Mouse (Mus musculus) forebrain, postnatal 0 days (tissue): ENCODE measurements around the gene Gm3435. TPM values are rescaled to one million over a fixed set of nuclear protein-coding genes. Genes with fewer than 3 reads are reported as not detected.

Experiments used
- ATAC-seq: fragments of 200-750 bp; cut with Nextera tagmentation; 2 replicates; pipeline ENCODE4 v1.8.0; 2017; ENCODE audit warnings: mild to moderate bottlenecking, moderate library complexity
- DNase-seq: peaks from one replicate; pipeline ENCODE4 v3.0.0-alpha.2; 2015
- H3K27ac ChIP-seq: fragments of 300-500 bp; sonication (generic); 2 replicates; pipeline ENCODE4 v1.5.1; 2014; ENCODE audit warnings: low read depth, mild to moderate bottlenecking, antibody characterized with exemption, low read length, moderate library complexity, mixed read lengths
- H3K27me3 ChIP-seq: fragments of 300-500 bp; sonication (generic); 2 replicates; pipeline ENCODE4 v1.6.1; 2014; ENCODE audit warnings: mild to moderate bottlenecking, low read length, mixed read lengths; ENCODE audit not compliant: insufficient read depth
- H3K36me3 ChIP-seq: fragments of 300-500 bp; sonication (generic); 2 replicates; pipeline ENCODE4 v1.6.1; 2014; ENCODE audit warnings: mild to moderate bottlenecking, moderate library complexity; ENCODE audit not compliant: insufficient read depth
- H3K4me1 ChIP-seq: fragments of 300-500 bp; sonication (generic); 2 replicates; pipeline ENCODE4 v1.6.1; 2014; ENCODE audit warnings: antibody characterized with exemption; ENCODE audit not compliant: insufficient read depth
- H3K4me2 ChIP-seq: fragments of 300-500 bp; sonication (generic); 2 replicates; pipeline ENCODE4 v1.6.1; 2014; ENCODE audit warnings: low read depth, mild to moderate bottlenecking, moderate library complexity
- H3K4me3 ChIP-seq: fragments of 300-500 bp; sonication (generic); 2 replicates; pipeline ENCODE4 v1.5.1; 2014; ENCODE audit warnings: low read depth, low read length, mixed read lengths
- H3K9ac ChIP-seq: fragments of 300-500 bp; sonication (generic); 2 replicates; pipeline ENCODE4 v1.6.1; 2014; ENCODE audit warnings: mild to moderate bottlenecking
- H3K9me3 ChIP-seq: fragments of 300-500 bp; sonication (generic); 2 replicates; pipeline ENCODE4 v1.6.1; 2016; ENCODE audit warnings: low read length
- CTCF ChIP-seq: sonication (generic); IDR thresholded peaks from 2 replicates; pipeline ENCODE4 v1.5.1; 2016; ENCODE audit warnings: antibody characterized with exemption, control low read depth, low read depth
- WGBS: fragments of 180-500 bp; shearing (Covaris S2); extraction: QIAGEN DNeasy Blood & Tissue Kit; methylation state at CpG from one replicate; pipeline ENCODE4 v1.1.7; 2014; 5-methylcytosine and 5-hydroxymethylcytosine counted together
- polyA plus RNA-seq: library from polyadenylated mRNA; unstranded; fragments of >200 nt; fragmentation: Nextera tagmentation; extraction: Ambion mirVana; gene quantifications from 2 replicates; pipeline ENCODE4 v1.2.1, GENCODE M21; 2015
- total RNA-seq: library from RNA; depleted of rRNA; stranded (reverse); fragments of >200 nt; gene quantifications from 2 replicates; pipeline ENCODE4 v1.2.3, GENCODE M21; 2014; rRNA removed

The Gm3435 gene
- total and polyA plus RNA-seq, 2 experiments from 2014 or later = 4.4 to 10.3 TPM

DNA sequence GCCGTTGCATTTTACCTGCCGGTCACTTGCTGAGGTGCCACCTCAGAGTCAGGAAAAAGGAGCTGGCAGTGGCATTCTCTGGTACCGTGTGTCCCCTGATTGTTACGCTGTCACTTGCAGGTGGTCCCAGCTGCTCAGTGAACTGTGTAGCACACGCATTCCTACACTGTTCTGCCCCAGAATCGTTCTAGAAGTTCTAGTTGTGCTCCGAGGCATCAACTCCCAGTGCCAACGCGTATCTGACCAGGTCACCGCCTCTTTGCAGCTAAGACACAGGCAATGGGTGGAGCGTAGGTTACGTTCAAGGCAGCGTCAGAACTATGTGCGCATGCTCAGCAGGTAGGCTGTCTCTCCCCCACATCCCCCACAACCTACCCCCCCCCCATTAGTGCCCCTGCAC, 49.7 kb downstream of the Gm3435 start:
- WGBS = 92% methylated on average over 14 of the region's 14 CpGs
- no peak overlapping the region for H3K4me3 ChIP-seq
- no peak for DNase-seq

GRCm38 (mm10) chr17:15060356-15060755, 50.4 kb downstream of the Gm3435 start:
- H3K4me3 ChIP-seq = no peak overlapping the region
- H3K36me3 ChIP-seq = peaks cover 55% of the 10 kb centered on the region
- H3K27ac ChIP-seq = no peak overlapping the region
- H3K9me3 ChIP-seq = no peaks in the 10 kb centered on the region
- ATAC-seq = no peak
- H3K4me1 ChIP-seq = no peaks in the 10 kb centered on the region
- no peaks in the 10 kb centered on the region for H3K27me3 ChIP-seq
- no peak overlapping the region for H3K4me2 ChIP-seq
- no peak overlapping the region for H3K9ac ChIP-seq
- no peak for DNase-seq
- 94% methylated on average over 6 of the region's 6 CpGs for WGBS
- no peak for TF ChIP-seq CTCF

More for the DNA sequence above, 49.7 kb downstream of the Gm3435 start:
- no peak for TF ChIP-seq CTCF
- ATAC-seq = no peak
- Histone ChIP-seq H3K27ac (no peak overlapping the region), H3K9me3 (no peaks in the 10 kb centered on the region), H3K27me3 (no peaks in the 10 kb centered on the region), H3K9ac (no peak overlapping the region), H3K36me3 (peaks cover 59% of the 10 kb centered on the region), H3K4me1 (no peaks in the 10 kb centered on the region), H3K4me2 (no peak overlapping the region)

DNA sequence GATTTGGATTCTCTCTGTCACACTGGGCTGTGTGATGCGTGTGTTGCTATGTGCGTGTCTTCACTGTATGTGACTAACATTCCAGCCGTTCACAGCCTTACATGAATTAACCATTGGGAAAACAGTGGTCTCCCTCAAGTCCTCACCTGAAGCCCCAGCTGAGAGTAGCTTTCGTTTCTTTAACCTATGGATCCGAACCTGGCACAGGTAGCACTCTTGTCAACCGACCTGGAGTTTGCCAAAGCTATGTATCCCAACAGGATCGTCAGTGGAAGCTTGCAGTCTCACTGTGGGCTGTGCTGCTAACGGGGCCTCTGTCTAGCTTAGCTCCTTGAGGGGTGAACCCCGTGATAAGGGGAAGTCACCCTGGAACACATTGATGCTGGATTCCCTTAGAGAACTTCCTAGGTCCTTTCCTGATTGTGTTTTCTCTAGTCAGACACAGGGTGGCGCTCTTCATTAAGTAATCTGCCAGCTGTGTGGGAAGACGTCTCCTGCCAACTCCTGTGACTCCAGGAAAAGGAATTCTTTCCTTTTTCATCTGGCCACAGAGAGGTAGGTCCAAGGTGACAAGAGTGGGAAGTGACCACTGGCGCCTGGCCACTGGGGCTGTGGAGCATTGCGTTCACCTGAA, 55.5 kb downstream of the Gm3435 start:
- Histone ChIP-seq H3K27me3 (no peaks in the 10 kb centered on the region), H3K9ac (peak overlapping the region; percentile 44), H3K9me3 (no peaks in the 10 kb centered on the region), H3K4me1 (peaks cover 4% of the 10 kb centered on the region; the same call in 1 of the 2 replicates), H3K36me3 (peaks cover 23% of the 10 kb centered on the region), H3K27ac (peak overlapping the region; percentile 41; the same call in 1 of the 2 replicates), H3K4me3 (peak overlapping the region; percentile 25), H3K4me2 (peak overlapping the region; percentile 52)
- DNase-seq = peak; percentile 89
- peak; percentile 83 for ATAC-seq
- 39% methylated on average over 13 of the region's 13 CpGs for WGBS
- TF ChIP-seq CTCF = peak; percentile 91

GRCm38 (mm10) chr17:15066066-15066465, 56.1 kb downstream of the Gm3435 start:
- peak; percentile 82 for ATAC-seq
- no peak for TF ChIP-seq CTCF
- Histone ChIP-seq H3K36me3 (peaks cover 21% of the 10 kb centered on the region), H3K27me3 (no peaks in the 10 kb centered on the region), H3K4me1 (peaks cover 4% of the 10 kb centered on the region; the same call in 1 of the 2 replicates), H3K9ac (peak overlapping the region; percentile 44), H3K27ac (peak overlapping the region; percentile 41; the same call in 1 of the 2 replicates), H3K9me3 (no peaks in the 10 kb centered on the region), H3K4me3 (peak overlapping the region; percentile 25), H3K4me2 (peak overlapping the region; percentile 52)
- whole genome bisulfite sequencing = 30% methylated on average over 6 of the region's 6 CpGs
- DNase-seq = no peak

- Histone ChIP-seq H3K9ac (no peak overlapping the region), H3K4me2 (no peak overlapping the region)
- TF ChIP-seq CTCF = no peak
Observed at GRCm38 (mm10) chr17:15066911-15067310, 56.9 kb downstream of the Gm3435 start.

DNA sequence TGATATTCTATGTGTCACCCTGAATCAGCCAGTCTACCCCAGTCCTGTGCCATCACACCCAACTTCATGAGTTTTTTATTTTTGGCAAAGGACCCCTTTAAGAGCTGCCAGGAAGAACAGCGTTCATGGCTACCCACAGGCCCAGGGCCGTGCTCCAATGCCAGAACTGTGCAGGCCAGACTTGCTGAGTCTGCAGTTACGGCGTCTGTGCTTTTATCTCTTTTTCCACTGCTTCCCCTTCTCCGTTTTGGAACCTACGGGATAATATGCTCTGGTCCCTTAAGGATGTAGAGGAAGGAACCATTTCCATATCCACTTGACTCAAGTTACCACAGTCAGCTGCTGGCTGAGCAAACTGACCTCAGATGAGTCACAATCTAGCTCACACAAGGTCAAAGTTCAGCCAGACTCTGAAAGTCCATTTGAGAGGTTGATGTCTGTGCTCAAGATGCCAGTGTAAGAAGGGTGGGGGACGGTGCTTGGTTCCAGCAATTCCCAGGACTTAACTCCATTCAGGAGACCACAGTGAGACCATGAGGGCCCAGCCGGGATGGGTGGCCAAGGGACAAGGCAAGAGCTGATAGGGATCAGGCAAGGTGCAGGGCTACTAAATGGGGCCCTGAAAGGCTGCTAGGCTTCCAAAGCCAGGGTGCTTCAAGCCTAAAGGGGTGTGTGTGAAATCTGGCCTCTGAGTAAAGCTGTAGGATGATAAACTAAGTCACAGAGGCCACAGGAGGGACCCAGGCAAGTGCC, 58.2 kb downstream of the Gm3435 start:
- Histone ChIP-seq H3K36me3 (0 out of 2 replicates have a peak, but pooled peaks cover under 1% of the 10 kb centered on the region), H3K9ac (no peak overlapping the region), H3K27me3 (no peaks in the 10 kb centered on the region), H3K27ac (no peak overlapping the region), H3K4me1 (peaks cover 4% of the 10 kb centered on the region; the same call in 1 of the 2 replicates), H3K4me3 (no peak overlapping the region), H3K9me3 (no peaks in the 10 kb centered on the region), H3K4me2 (no peak overlapping the region)
- no peak for TF ChIP-seq CTCF
- no peak for DNase-seq
- ATAC-seq = no peak
- WGBS = 62% methylated on average over 8 of the region's 8 CpGs

More at GRCm38 (mm10) chr17:15066911-15067310, 56.9 kb downstream of the Gm3435 start:
- ATAC-seq (no peak), DNase-seq (no peak)
- 45% methylated on average over 1 of the region's 1 CpGs for WGBS
- H3K27ac ChIP-seq = no peak overlapping the region
- H3K27me3 ChIP-seq = no peaks in the 10 kb centered on the region
- peaks cover 13% of the 10 kb centered on the region; the same call in 1 of the 2 replicates for H3K36me3 ChIP-seq
- H3K9me3 ChIP-seq = no peaks in the 10 kb centered on the region
- H3K4me3 ChIP-seq = no peak overlapping the region
- peaks cover 4% of the 10 kb centered on the region; the same call in 1 of the 2 replicates for H3K4me1 ChIP-seq

GRCm38 (mm10) chr17:15069124-15069523, 59.1 kb downstream of the Gm3435 start:
- ATAC-seq = no peak
- H3K27me3 ChIP-seq = no peaks in the 10 kb centered on the region

More at GRCm38 (mm10) chr17:15069124-15069523, 59.1 kb downstream of the Gm3435 start:
- H3K9ac ChIP-seq = no peak overlapping the region
- peaks cover 4% of the 10 kb centered on the region; the same call in 1 of the 2 replicates for H3K4me1 ChIP-seq
- WGBS = 72% methylated on average over 2 of the region's 2 CpGs
- no peaks in the 10 kb centered on the region for H3K36me3 ChIP-seq
- H3K4me2 ChIP-seq = no peak overlapping the region
- no peak for TF ChIP-seq CTCF
- H3K9me3 ChIP-seq = no peaks in the 10 kb centered on the region
- no peak for DNase-seq
- no peak overlapping the region for H3K4me3 ChIP-seq
- no peak overlapping the region for H3K27ac ChIP-seq

Other genes starting within 250 kb of the Gm3435 start
- gene Wdr27, start 67.0 kb upstream of the Gm3435 start, total RNA-seq = 1.1 and 1.6 TPM in 2 replicates
- 9.5 and 10.0 TPM in 2 replicates for gene Wdr27, start 67.0 kb upstream of the Gm3435 start, polyA plus RNA-seq
- 21.1 and 24.2 TPM in 2 replicates for gene 1600012H06Rik, start 67.0 kb upstream of the Gm3435 start, total RNA-seq
- gene 1600012H06Rik, start 67.0 kb upstream of the Gm3435 start, polyA plus RNA-seq = 27.1 and 29.2 TPM in 2 replicates
- gene Phf10, start 48.9 kb upstream of the Gm3435 start, total RNA-seq = 59.3 and 61.7 TPM in 2 replicates
- 12.0 and 13.2 TPM in 2 replicates for gene Phf10, start 48.9 kb upstream of the Gm3435 start, polyA plus RNA-seq
- gene 9030025P20Rik, start 31.7 kb upstream of the Gm3435 start, total RNA-seq = 8.3 and 8.9 TPM in 2 replicates
- gene 9030025P20Rik, start 31.7 kb upstream of the Gm3435 start, polyA plus RNA-seq = 4.9 and 7.6 TPM in 2 replicates
- not detected in 2 replicates for gene Gm3417, start 31.4 kb upstream of the Gm3435 start, total RNA-seq
- gene Gm3417, start 31.4 kb upstream of the Gm3435 start, polyA plus RNA-seq = 2.9 and 4.0 TPM in 2 replicates
- 37.5 and 39.8 TPM in 2 replicates for gene Ermard, start 31.0 kb downstream of the Gm3435 start, total RNA-seq
- gene Ermard, start 31.0 kb downstream of the Gm3435 start, polyA plus RNA-seq = 30.5 and 48.3 TPM in 2 replicates
- not detected in 2 replicates for gene Tcte3, start 31.3 kb downstream of the Gm3435 start, total RNA-seq
- gene Tcte3, start 31.3 kb downstream of the Gm3435 start, polyA plus RNA-seq = 1.2 TPM in 1 of 2 replicates, not detected in the other
- 6.2 TPM in 2 replicates for gene Gm3448, start 31.4 kb downstream of the Gm3435 start, total RNA-seq
- 1.9 and 2.2 TPM in 2 replicates for gene Gm3448, start 31.4 kb downstream of the Gm3435 start, polyA plus RNA-seq